Mouse (Mus musculus): ENCODE results near the gene Ptbp2. TPM values are rescaled to one million over a fixed set of nuclear protein-coding genes. Genes with fewer than 3 reads are reported as not detected.

Ptbp2 gene
- 9.0 and 10.5 TPM in 2 replicates for polyA plus RNA-seq (2012; rRNA removed)

DNA sequence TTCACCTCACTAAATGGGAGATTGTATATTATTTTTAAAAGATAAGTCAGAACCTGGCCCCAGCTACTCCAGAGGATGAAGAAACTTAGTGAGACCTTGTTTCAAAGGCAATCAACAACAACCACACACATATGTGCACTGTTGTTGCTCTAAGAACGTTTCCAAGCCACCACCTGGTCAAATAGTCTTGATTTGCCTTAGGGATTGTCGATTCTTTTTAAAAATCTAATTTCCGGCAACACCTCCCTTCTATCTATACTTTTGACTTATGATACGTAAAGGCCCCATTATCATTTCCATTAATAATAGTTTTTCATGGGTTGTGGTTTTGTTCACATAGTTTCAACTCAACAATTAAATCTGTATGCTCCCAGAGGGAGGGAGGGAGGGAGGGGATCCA is at the start of gene Ptbp2:
Gene Ptbp2 (minus strand): TSS at position 101 of the 400 bp plus-strand sequence.

Measured in ovary, adult 2 months (tissue).